Mouse (Mus musculus): Measurements from ENCODE around the gene Lifr. TPM values are rescaled to one million over a fixed set of nuclear protein-coding genes. Genes with fewer than 3 reads are reported as not detected.
A peak's percentile ranks its signal among the peaks of the same experiment; 100 is the strongest.

The Lifr gene
- polyA plus RNA-seq, 1 experiment, result 30.8 TPM

DNA sequence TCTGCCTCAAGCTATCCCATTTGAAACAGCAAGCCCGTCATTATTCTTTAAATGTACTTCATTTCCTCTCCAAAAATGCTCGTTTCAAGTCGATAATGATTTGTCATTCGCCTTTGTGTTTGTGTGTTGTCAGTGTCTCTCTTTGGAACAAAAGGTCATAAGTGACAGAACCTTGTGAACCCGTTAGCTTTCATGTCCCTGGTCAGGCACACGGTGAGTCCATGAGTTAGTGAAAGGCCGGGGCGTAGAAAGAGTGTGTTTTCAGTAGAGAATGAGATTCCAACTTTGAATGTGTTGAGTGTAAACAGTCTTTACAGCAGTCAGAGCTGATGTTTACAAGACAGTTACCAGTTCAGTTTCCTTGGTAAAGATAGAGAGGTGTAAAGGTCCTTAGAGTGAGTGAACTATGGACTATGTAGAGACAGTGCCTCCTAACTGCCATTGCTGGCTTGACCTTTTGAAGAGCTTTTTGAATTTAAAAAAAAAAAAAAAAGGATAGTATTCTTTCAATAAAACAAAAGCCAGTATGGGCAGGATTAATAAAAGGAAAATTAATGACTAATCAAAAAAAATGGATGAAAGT lies 29.6 kb downstream of the Lifr start:
- TF ChIP-seq POLR2A (IDR thresholded peaks at IDR 0.05; ENCODE audit: borderline replicate concordance, low read depth, low read length) (no peak), CTCF (IDR thresholded peaks at IDR 0.05; ENCODE audit: low read depth, low read length) (no peak)
- Histone ChIP-seq H3K4me3 (ENCODE audit: insufficient read depth, low read length) (no peak overlapping the region), H3K4me1 (ENCODE audit: control insufficient read depth, insufficient read depth, low read length) (peaks cover 2% of the 10 kb centered on the region), H3K27ac (ENCODE audit: insufficient read depth, low read depth, low read length) (no peak overlapping the region)

DNA sequence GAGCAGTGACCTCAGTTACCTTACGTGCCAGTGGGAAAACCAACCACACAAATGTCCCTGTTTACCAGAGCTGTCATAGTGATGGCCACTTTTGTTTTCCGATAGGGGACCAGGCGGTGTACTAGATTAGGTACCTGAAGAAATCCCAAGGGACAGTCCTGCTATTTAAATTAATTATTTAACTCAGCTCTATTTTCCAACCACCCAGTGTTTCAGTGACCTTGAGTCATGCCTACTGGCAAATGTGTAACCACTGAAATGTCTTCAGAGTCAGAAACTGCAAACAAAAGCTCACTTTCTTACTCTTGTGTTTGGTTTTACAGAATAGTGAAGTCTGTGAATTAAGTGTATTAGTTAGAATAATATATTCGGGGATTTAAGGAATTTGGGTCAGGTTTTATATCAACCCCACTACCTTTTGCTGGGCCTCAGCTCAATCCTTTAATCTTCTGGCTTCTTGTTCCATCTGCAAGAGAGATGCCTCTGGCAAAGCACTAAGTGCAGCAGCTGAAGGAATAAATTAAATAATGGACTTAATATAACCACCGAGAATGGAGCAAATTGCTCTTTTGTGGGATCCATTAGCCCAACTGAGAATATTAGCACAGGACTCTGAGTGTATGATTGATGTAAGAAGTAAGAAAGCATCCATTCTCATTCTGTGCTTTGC lies 33.5 kb downstream of the Lifr start:
- no peak overlapping the region for H3K4me3 ChIP-seq (ENCODE audit: insufficient read depth, low read length)
- H3K27ac ChIP-seq (ENCODE audit: insufficient read depth, low read depth, low read length), result no peak overlapping the region
- TF ChIP-seq POLR2A (IDR thresholded peaks at IDR 0.05; ENCODE audit: borderline replicate concordance, low read depth, low read length) (no peak), CTCF (IDR thresholded peaks at IDR 0.05; ENCODE audit: low read depth, low read length) (no peak)
- H3K4me1 ChIP-seq (ENCODE audit: control insufficient read depth, insufficient read depth, low read length), result peaks cover 3% of the 10 kb centered on the region; the same call in 1 of the 2 replicates

DNA sequence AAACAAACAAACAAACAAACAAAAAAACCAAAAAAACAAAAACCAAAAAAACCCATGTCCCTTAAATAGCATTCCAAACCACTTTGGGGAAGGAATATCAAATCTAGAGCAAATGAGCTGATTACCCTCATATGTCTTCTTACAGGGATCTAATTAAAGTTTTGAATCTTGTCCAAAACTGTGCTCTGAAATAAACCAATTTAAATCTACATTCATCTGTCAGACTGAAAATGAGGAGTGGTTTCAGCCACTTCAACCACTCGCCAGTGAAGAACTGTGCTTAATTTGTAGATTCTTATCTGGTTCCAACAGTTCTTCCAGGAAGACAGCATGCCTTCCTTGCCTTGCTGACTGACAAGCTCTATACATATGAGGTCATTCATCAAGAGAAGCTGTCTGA lies 35.8 kb downstream of the Lifr start:
- H3K4me3 ChIP-seq (ENCODE audit: insufficient read depth, low read length), result no peak overlapping the region
- H3K27ac ChIP-seq (ENCODE audit: insufficient read depth, low read depth, low read length), result no peak overlapping the region
- peaks cover 3% of the 10 kb centered on the region; the same call in 1 of the 2 replicates for H3K4me1 ChIP-seq (ENCODE audit: control insufficient read depth, insufficient read depth, low read length)
- no peak for TF ChIP-seq CTCF (IDR thresholded peaks at IDR 0.05; ENCODE audit: low read depth, low read length)
- no peak for TF ChIP-seq POLR2A (IDR thresholded peaks at IDR 0.05; ENCODE audit: borderline replicate concordance, low read depth, low read length)

DNA sequence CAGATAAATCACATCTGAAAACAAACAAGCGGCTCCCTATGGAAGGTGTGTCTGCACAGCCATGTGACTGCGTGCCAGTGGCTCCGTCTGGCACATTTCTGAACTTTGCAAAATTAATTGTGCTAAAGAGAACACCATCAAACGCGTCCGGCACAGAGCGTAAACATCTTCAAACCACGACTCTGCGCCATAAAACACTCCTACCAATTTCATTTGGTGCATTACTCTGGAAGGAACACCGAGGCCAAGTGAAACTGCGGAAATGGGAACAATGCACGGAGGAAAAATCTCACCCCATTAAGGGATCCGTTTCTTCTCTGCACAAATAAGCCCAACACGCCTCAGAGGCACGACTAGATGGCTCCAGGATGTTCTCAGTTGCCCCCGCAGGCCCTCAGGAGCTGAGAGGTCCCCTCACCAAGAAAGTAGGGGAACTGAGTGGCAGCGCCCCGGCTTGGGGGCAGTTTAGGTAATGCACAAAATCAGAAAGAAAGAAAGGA lies 38.3 kb downstream of the Lifr start:
- peak overlapping the region; percentile 75 for H3K4me3 ChIP-seq (ENCODE audit: insufficient read depth, low read length)
- no peak for TF ChIP-seq POLR2A (IDR thresholded peaks at IDR 0.05; ENCODE audit: borderline replicate concordance, low read depth, low read length)

DNA sequence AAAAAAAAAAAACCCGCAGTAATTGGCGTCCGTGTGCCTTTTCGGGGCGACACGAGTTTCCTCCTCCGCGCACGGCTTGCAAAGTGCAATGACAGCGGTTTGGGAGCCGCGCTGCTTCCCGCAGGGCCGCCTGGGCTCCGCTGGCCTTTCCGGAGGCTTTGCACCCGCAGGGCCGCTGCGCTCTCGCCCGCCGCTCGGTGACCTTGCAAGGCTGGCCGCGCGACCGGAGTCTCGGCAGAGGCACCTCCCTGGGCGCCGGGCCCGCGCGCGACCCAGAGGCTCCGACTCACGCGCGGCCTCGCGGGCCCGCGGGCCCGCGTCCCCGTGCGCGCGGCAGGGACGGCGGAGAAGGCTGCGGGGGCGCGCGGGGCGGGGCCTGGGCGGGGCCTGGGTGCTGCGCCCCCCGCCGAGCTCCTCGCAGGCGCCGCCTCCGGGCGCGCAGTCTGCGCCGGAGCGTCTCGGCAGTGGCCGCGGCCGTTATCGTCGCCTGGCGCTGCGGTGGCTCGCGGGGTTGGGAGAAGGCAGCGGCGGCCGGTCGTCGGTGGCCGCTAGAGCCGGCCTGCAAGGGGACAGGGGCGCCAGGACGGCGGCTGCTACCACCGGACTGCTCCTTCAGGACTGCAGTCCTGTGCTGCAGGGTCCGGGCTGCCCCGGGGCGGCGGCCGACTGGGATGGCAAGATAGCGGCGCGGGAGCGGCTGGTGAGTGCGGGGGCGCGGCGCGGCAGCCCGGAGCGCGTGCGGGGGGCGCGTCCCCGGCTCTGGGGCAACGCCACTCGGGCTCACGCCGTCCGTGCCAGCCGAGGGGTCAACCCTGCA lies 38.9 kb downstream of the Lifr start:
- TF ChIP-seq POLR2A (IDR thresholded peaks at IDR 0.05; ENCODE audit: borderline replicate concordance, low read depth, low read length), result no peak
- H3K27ac ChIP-seq (ENCODE audit: insufficient read depth, low read depth, low read length), result peak overlapping the region; percentile 15; the same call in 1 of the 2 replicates
- peak overlapping the region; percentile 75 for H3K4me3 ChIP-seq (ENCODE audit: insufficient read depth, low read length)
- peaks cover 3% of the 10 kb centered on the region; the same call in 1 of the 2 replicates for H3K4me1 ChIP-seq (ENCODE audit: control insufficient read depth, insufficient read depth, low read length)

More for the DNA sequence above, 38.3 kb downstream of the Lifr start:
- peaks cover 3% of the 10 kb centered on the region; the same call in 1 of the 2 replicates for H3K4me1 ChIP-seq (ENCODE audit: control insufficient read depth, insufficient read depth, low read length)
- H3K27ac ChIP-seq (ENCODE audit: insufficient read depth, low read depth, low read length), result no peak overlapping the region

DNA sequence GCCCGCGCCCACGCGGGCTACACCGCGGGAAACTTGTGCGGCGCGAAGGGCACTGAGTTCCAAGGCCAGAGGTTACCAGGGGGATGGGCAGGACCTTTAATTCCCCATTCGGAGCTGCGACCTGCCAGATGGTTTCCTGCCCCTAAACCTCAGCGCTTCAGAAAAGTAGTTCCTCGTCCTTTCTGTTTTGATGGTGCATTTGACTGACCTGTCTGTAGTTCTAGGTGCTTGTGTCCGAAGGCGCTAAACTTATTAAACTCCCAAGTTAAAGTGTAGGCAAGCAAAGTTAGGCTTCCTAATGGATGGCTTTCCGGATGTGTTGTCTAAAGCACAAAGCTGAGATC lies 39.5 kb downstream of the Lifr start:
- H3K4me3 ChIP-seq (ENCODE audit: insufficient read depth, low read length), result peak overlapping the region; percentile 75
- H3K27ac ChIP-seq (ENCODE audit: insufficient read depth, low read depth, low read length), result no peak overlapping the region
- H3K4me1 ChIP-seq (ENCODE audit: control insufficient read depth, insufficient read depth, low read length), result peaks cover 3% of the 10 kb centered on the region; the same call in 1 of the 2 replicates
- TF ChIP-seq POLR2A (IDR thresholded peaks at IDR 0.05; ENCODE audit: borderline replicate concordance, low read depth, low read length), result no peak

DNA sequence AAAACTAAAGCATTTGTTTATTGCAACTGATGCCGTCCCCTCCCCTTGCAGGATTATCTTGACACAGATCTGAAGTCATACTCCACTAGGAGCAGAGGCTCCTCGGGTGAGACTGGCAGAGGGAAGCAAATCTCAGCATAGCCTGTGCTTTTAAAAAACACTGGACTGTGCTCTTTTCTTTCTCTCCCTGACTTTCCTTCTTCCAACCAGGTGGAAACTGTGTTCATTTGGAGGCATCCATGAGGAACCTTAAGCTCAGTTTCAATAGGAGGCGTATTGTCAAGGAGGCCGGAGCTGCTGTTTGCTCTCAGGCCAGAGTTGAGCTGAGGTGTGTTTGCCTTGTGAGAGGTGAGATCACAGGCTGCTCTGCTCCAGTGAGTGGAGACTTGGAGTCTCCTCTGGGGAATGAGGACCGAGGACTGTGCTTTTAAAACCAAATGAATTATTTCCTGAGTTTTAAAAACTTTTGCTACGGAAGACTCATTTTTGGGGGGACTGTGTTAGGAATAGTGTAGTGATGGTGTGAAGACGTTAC lies 40.3 kb downstream of the Lifr start:
- H3K4me1 ChIP-seq (ENCODE audit: control insufficient read depth, insufficient read depth, low read length), result peaks cover 3% of the 10 kb centered on the region; the same call in 1 of the 2 replicates
- H3K27ac ChIP-seq (ENCODE audit: insufficient read depth, low read depth, low read length), result no peak overlapping the region
- TF ChIP-seq POLR2A (IDR thresholded peaks at IDR 0.05; ENCODE audit: borderline replicate concordance, low read depth, low read length), result no peak
- TF ChIP-seq CTCF (IDR thresholded peaks at IDR 0.05; ENCODE audit: low read depth, low read length), result no peak
- peak overlapping the region; percentile 75 for H3K4me3 ChIP-seq (ENCODE audit: insufficient read depth, low read length)

DNA sequence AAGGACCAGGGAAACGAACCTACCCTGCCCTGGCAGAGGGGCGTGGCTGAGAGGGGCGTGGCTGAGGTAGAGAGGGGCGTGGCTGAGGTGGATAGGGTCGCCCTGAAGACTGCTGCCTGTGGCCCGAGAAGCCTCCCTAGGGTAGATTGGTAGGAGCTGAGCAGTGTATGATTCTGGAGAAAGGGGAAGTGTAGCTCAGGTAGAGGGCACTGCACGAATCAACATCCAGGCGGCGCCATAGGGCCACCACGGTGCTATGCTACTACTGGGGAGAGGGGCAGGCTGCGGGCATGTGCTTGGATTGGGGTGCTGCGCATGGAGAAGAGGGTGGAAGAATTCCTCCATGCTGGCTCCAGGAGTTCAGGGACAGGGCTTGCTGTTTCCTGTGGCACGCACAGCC lies 42.3 kb downstream of the Lifr start:
- no peak overlapping the region for H3K4me3 ChIP-seq (ENCODE audit: insufficient read depth, low read length)
- peaks cover 11% of the 10 kb centered on the region; the same call in 1 of the 2 replicates for H3K4me1 ChIP-seq (ENCODE audit: control insufficient read depth, insufficient read depth, low read length)
- TF ChIP-seq CTCF (IDR thresholded peaks at IDR 0.05; ENCODE audit: low read depth, low read length) (no peak), POLR2A (IDR thresholded peaks at IDR 0.05; ENCODE audit: borderline replicate concordance, low read depth, low read length) (no peak)
- no peak overlapping the region for H3K27ac ChIP-seq (ENCODE audit: insufficient read depth, low read depth, low read length)

DNA sequence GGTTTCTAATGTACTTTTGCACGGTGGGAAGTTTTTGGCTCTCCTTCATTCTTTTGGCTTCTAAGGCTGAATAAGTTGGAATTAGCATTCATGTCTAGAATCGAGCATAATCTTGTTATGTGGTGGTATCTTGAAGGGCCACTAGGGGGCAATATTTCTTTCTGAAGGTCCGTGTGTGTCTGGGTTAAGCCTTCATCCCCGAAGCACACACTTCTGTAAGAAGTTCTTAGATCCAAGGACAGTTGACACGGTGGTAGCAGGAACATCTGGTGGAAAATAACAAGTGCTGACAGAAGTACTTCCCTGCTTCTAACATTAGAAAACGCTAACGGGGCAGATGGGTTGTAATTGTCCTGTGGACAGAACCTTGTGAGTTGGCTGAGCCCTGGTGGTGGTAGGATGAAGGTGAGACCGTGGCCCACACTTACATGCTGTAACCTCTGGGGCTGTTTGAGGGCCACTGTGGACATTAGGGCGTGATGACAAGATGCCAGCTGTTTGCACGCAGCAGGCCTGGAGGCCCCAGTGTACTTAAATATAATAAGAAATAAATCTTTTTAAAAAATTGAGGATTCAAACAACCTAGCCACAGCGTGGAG lies 44.1 kb downstream of the Lifr start:
- Histone ChIP-seq H3K27ac (ENCODE audit: insufficient read depth, low read depth, low read length) (no peak overlapping the region), H3K4me3 (ENCODE audit: insufficient read depth, low read length) (no peak overlapping the region), H3K4me1 (ENCODE audit: control insufficient read depth, insufficient read depth, low read length) (peaks cover 7% of the 10 kb centered on the region; the same call in 1 of the 2 replicates)
- TF ChIP-seq CTCF (IDR thresholded peaks at IDR 0.05; ENCODE audit: low read depth, low read length), result no peak
- no peak for TF ChIP-seq POLR2A (IDR thresholded peaks at IDR 0.05; ENCODE audit: borderline replicate concordance, low read depth, low read length)

Data from bone marrow macrophage, adult 2 months (primary cell).